Mouse (Mus musculus) yolk sac, embryonic 10.5 days (tissue): ENCODE data around the gene Nutm1.
A peak's percentile ranks its signal among the peaks of the same experiment; 100 is the strongest.

Source experiments
- DNase-seq: peaks from one replicate; pipeline ENCODE4 v3.0.0-alpha.2; 2017; ENCODE audit warnings: low spot score

Gene Nutm1

DNA sequence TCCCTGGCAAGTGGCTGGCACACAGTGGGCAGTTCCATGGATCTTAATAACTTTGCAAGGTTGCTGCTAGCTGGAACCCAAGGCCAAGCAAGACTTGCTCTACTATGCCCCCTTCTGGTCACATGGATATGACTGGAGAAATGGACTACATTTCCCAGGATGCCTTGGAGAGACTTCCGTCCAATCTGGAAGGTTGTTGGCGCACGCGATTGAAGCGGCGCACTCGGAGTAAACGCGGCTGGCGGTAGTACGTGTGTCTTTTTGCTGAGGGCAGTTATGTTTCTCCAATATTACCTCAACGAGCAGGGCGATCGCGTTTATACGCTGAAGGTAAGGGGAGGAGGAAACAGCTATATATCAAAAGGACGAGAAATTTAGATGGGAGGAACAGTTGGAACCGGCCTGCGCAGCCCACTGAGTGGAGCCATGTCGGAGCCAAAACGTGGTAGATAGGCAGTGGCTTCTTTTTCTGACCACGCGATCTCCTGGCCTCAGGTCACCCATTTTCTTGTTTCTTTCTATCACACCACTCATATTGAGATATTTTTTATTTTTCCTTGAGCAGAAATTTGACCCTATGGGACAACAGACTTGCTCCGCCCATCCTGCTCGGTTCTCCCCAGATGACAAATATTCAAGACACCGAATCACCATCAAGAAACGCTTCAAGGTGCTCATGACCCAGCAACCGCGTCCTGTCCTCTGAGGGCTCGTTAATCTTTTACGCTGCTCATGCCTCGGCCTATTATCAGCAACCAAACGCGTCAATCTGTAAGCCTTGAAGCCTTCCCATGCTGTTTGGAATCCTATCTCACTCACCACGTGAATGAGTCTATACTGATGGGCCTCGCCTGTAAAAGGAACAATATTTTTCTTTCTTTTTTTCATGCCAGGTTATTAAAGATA lies 2.9 kb upstream of the Nutm1 start, which contains the start of gene Nop10:
Nop10 (plus strand) TSS at position 179 of the 906 bp plus-strand sequence.
- DNase-seq: peak; percentile 86

DNA sequence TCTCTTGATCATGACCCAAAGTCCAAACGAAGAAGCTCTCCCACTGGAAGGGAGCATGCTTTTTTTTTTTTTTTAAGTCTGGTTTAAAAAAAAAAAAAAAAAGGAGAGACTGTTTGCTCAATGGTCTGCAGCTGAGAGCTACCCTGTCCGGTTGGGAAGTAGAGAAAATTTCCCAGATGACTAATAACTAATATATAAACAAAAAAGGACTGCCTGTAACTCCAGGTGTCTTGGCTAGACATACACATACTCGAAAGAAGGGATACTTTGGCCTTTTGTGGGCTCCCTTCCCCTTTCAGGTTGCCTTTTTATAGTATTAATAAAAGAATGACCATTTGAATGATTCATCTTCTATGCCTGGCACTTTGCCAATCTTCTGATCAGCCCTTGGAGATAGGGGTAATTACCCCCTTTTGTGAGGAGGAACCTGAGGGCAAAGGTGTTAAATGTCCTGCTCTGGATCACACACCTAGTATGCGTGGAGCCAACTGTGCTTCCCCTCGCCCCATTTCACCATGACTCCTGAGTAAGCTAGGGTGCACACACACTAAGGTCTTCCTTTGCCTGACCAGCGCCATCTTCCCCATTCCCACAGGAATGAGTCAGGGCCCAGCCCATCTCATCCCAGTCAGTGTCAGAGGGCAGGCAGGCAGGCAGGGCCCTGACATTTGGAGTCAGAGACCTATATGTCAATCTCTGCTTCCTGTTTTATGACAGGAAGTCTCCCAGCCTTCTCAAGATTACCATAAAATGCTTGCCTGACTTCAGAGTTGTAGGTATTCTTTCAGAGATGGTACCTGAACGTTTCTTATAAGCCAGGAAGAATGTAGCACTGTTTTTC lies 4.2 kb downstream of the Nutm1 start:
- DNase-seq: no peak

DNA sequence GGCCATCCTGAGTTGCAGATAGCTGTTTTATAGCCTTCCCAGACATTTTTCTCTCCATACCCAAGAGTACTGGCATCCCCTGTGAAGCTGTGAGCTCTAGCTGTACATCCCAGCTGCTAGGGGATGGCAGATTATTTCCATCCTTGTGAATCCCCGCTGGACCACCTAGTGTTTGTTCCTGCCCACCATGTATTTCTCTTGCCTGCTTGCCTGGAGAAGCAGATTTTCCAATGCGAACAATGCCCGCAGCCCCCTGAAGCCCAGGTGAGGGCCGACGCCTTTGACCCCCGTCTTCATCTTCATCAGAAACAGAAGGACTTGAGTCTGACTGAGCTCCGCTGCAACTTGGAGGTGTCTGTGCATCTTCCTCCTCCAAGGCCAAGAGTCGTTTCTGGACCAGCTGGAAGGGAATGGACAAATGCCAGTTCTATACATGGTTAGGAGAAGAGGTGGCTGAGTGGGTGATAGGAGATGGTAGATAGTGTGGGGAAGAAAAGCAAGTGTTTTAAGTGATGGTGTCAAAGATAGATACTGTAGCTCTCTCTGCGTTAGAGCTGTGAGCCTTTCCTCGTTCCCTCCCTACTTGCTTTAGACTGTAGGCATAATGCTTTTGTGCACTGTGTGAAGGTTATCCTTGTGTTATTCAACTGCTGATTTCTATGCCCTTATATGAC lies 9.2 kb downstream of the Nutm1 start:
- no peak for DNase-seq

DNA sequence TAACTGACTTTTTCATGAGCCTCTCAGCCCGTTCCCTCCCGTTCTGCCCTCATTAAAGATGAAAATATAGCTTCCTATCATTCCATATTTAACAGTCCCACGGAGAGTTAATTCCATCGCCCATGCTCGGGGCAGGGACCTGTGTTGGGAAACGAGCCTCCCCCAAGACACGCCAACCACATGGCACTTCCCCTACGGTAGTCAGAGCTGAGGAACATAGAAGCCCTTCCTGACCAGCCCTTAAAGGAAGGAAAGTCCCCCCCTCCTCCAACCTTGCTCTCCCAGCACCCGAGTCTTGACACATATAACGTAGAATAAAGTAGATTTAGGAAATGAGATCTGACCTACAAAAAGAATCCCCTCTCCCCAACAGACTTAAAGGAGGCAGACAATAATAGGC lies 11.8 kb downstream of the Nutm1 start:
- DNase-seq: no peak

DNA sequence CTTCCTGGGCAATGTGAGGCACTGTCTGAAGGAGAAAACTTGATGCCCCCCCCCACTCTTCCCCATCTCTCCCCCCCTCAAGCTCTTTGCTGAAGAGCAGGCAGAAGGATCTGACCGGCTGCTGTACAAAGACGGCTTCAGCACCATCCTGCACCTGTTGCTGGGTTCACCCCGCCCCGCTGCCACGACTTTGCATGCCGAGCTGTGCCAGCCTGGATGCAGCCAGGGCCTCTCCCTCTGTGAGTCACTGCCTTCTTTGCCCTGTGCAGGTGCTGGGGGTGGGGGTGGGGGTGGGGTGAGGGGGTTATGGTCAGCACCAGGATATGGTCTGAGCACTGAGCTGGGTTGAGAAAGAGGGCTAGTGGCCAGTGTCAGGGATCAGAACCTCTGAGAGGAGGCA lies 12.9 kb downstream of the Nutm1 start:
- DNase-seq: no peak

DNA sequence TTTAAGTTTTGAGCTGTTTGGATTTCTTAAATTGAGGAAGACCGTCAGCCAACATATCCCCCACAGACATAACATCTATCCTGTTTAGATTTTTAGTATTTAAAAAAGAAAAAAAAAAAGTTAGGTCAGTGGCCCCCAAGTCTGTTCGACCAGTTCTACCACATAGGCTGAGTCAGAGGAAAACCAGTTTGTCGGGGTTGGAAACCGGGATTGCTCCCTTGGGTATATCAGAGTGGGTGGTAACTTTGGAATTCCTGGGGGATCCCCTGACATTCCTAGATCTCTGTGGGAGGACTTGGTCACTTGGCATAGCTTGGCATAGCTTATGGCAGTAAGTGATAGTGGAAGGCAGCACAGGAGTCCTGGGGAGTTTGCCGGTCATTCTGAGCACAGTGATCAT lies 13.8 kb downstream of the Nutm1 start:
- no peak for DNase-seq

DNA sequence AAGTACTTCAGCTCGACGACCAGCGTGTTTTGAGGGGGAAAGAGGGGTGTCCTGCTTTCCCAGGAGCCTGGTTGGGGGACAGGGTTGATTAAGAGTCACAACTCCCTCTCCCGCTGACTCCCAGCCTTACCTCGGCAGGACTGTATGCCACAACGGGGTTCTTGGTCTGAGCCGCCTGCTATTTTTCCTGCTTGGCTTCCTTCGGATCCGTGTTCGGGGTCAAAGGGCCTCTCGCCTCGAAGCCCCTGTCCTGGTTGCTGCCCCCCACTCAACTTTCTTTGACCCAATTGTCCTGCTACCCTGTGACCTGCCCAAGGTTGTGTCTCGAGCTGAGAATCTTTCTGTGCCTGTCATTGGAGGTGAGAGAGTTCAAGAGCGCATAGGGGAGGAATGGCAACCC lies 17.3 kb downstream of the Nutm1 start:
- DNase-seq: no peak

DNA sequence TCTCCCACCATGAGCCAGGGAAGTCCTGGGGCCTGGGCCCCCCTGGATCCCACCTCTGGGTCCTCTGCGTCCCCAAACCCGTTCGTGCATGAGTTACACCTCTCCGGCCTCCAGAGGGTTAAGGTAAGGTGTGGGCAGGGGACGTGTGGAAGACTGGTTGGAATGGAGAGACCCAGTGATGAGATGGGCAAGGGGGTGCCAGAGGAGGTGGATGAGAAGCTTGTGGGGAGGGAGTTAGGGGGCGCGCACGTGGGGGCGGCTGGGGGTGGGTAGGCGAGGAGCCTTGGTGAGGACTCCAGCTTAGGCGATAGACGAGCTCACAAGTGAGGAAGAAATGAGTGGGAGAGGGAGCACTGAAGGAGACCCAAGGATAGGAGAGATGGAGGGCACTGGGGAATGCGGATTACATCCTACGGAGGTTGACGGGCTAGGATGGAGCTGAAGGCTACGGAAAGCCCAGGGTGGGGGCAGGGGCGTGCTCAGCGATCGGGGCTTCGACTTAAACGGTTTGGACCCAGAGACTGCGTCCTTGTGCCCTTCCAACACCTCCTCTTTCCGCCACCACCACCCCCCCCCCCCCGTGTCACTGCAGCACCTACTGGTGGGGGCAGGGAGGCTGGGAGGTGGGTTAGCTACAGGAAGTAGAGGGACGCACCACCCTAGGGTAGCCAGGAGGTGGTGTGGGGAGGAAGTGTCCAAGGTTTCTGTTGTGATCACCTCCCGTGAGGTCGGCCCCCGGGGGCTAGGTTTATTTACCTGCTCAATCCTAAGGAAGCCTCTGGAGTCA lies 19.0 kb downstream of the Nutm1 start:
- DNase-seq: peak; percentile 40

DNA sequence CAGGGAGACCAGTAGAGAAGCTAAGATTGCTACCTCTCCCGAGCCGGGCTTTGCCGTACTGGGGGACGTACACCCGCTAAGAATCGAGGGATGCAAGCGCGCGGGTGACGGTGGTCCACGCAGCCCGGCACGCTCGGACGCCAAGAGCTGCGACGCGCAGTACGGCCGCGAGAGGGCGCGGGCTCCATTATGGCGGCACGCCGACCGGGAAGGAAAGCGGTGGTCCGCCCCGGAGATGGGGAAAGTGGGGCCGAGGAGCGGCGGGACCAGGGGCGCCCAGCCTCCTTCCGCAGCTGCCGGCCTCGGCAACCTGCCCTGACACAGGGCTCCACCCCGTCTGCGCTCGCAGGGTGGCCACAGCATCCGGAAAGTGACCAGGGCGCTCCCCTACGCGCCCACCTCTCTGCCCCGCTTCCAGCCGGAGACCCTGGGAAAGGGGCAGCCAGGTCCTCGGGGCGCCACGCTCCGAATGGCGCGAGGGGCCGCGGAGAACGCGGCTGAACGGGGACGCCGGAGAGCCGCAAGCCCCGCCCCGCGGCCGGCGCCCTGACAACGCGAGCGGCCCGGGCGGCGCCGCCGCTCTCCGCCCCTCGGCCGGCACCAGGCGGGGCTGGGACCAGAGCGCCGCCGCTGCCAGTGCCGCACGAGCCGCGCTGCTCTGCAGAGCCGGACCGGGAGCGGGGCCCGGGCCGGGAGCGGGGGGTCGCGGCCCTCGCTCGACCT lies 19.7 kb downstream of the Nutm1 start, which contains the start of gene Lpcat4:
Lpcat4 (plus strand) TSS at position 257 of the 723 bp plus-strand sequence.
- DNase-seq: peak; percentile 80

DNA sequence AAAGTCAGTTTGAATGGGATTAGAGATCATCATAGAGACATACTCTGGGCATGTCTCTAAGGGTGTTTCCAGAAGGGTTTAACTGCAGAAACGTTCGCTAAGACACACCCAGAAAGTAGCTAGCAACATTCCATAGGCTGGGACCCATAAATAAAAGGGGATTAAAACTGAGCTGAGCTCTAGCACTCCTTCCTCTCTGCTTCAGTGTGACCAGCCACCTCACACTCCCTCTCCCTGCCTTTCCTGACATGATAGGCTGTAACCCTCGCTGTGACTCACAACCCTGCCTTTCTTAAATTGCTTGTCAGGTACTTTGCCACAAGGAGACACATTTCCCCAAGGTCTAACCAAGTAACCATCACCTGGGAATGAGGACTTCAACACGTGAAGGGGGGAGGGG lies 21.1 kb downstream of the Nutm1 start:
- no peak for DNase-seq

DNA sequence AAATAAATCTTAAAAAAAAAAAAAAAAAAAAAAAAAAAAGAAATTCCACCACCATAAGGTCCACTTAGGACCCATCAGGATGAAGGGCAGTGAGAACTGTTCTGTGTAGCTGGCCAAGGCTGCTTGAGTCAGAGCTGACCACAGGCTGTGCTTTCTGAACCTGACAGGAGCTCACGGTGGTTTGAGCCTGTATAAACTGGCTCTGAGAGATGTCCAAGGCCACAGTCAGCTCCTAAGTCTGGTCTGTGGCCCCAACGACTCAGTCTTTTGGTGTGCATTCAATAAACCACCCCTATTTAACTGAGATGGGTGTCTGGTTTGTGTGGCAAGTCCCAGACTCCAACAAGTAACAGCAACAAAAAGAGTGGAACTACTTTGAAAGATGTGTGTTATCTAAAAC lies 22.5 kb downstream of the Nutm1 start:
- DNase-seq: no peak

DNA sequence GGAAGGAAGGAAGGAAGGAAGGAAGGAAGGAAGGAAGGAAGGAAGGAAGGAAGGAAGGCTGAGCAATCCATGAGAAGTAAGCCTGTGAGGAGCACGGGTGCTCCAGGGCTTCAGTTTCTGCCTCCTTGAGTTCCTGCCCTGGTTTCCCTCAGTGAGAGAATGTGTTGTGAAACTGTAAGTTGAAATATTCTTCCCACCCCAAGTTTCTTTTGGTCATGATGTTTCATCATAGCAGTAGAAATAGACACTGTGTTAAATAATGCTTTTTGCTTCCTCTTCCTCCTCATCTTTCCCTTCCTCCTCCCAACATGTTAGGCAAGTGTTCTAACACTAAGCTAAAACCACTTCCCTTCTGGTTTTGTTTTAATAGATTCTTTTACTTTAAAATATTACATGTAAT lies 26.5 kb downstream of the Nutm1 start:
- DNase-seq: no peak

DNA sequence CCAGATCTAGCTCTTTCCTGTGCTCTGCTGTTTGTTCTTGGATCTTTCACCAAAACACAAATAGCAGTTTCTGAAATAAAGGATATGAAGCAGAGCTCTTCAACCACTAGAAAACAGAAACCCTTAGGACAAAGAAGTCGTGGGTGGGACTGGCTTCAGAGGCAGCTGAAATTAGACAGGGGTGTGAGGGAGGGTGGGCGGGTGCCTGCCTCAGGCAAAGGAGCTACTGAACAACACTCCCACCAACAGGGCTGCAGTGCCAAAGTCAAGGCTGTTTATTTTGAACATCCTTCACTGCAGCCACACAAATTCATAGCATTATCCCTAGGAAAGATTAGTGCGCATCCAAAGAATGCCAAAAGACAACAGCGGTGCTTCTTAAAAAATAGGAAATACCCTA lies 34.7 kb downstream of the Nutm1 start:
- no peak for DNase-seq

DNA sequence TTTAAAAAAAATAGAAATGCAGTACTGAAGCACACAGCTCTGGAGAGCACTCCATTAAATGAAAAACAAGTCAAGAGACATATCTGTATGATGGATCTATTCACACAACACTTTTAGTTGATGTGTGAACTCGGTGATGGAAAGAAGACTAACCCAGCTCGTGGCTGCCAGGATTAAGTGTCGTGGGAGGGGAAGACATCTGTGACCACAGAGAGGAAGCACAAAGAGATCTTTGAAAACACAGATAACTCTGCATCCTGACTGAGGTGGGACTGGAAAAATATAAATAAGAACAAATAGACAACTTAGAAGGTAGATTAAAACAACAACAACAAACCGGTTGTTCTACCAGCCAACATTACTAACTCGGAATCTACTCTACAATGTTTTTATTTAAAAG lies 36.5 kb downstream of the Nutm1 start:
- DNase-seq: no peak

DNA sequence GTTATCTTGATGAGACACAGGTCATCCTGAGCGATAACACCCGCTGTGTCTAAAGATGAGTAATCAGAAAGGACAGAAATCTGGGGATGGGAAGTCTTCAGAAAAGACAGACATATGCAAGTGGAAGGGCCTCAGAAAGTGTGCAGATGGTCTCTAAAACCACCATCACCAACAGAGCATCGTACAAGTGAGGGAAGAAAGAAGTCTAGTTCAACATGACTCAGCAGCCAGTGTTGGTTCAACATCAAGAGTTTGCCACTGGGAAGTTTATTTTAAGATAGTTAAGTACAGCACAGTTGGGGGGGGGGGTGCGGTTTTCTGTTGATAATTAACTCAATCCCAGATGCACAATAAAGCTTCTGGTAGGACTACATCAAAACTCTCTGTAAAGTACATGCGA lies 38.2 kb downstream of the Nutm1 start:
- no peak for DNase-seq

DNA sequence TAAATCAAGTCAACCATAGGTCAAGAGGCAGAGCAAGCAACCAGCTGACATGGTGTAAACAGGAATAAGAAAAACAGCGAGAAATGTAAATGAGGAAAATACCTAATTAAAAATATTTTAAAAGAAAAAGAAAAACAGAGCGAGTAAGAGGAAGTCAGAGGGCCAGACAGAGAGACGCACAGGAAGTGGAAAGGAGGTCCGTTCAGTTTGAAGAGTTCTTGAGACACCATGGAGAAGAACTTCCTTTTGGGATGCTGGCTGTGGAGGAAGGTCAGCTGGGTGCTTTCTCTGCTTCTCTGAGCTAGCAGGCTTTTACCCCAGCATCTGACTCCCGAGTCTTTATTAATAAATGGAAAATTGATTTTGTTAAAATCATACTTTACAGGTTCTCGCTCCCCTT lies 41.5 kb downstream of the Nutm1 start:
- DNase-seq: no peak

DNA sequence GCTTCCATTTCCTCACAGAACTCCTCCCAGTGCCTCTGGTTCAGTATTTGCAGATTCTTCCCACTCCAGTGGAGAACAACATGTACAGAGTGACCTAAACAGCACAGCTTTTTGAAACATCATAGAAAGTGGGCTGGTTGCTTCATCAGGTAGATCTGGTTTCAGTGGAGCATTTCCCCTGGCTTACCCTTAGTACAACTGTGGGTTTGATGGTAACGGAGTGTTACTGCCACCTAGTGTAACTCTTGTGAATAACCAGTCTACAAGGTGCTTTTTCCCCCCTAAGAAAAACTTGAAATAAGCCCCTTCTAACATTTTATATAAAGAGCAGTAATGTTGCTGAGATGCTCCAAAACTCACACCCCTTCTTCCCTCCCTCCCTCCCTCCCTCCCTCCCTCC lies 43.1 kb downstream of the Nutm1 start:
- no peak for DNase-seq

DNA sequence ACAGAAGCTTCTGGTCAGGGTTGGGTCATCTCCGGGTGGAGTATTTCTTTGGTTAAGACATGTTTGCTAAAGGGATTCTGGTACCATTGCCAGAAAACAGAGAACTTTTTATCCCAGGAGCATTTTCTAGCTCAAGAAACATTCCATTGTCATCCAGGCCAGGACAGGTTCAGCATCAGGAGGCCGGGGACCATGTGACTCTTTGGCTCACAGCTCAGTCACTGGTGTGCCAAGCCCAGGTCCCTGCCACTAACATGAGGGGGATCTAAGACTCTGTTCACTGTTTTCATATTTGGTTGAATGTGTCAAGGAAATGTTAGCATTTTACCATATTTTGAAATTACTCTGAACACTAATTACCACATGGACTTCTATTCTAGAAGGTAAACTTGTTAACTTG lies 48.4 kb downstream of the Nutm1 start:
- DNase-seq: no peak

DNA sequence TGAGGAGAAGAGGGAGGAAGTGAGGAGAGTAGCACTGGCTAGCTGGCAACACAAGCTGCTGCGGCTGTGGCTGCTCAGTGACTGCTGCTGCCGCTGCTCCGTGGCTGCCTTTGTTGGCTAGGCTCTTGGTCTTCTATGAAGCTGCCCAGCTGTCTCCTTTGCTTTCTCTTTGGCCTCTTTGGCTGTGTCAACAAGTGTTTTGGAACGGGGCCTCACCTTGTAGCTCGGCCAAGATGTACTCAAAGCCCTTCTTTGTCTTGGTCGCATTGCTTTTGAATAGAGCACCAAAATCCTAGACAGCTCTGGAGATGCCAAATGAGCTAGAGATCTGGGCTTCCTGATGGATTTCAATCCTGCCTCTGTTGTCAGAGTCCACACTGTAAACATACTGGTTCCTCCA lies 48.9 kb downstream of the Nutm1 start:
- no peak for DNase-seq

DNA sequence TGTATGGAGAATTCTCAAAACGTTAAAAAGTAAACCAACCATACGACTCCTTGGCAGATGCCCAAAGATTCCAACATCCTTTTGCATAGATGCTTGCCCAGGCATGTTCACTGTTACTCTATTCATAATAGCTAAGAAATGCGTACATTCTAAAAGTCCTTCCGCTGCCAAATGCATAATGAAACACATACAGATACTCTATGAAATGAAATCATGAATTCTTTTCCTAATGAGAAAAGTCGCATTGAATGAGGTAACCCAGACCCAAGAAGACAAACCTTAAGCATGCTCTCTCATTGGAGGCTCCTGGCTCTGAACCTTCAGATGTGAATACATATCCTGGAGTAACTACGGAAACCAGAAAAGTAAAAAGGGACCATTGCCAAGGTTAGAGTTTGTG lies 56.0 kb downstream of the Nutm1 start:
- no peak for DNase-seq
